In the genomic region with DNA sequence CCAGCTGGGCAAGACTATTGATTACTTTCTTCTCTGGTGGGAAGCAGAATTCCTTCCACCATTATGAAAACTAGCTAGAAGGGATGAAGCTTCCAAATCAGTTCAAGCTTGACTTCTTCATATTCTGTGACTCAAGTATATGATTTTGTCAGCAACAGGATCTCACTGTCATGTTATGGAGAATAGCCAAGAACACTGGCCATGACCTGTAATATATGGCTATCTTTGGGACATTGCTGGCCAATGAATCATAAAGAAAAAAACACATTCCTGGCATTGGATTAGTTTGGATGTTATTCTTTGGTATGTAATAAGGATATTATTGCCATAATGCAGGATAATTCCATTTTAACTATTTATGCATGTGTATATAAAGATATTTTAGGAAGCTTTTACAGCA, we compare ENCODE assay signal across 22 mouse cellular contexts.
DNase-seq lines count a peak whose midpoint lies in the region; ATAC-seq and TF ChIP-seq lines count a peak whose summit lies in the region.
"Had no signal": no experiment of that assay in that cellular context is flagged by ENCODE, and none has a peak within 500 bp of the region (broad histone marks: within the 10 kb centered on the region; RNA-seq: fewer than 3 reads in every experiment).

No protein-coding gene starts in this region.

- no peak overlapping the region for H3K27ac ChIP-seq in kidney, postnatal 0 days
- H3K27ac ChIP-seq: embryonic facial prominence, embryonic 12.5 days; embryonic facial prominence, embryonic 15.5 days; forebrain, embryonic 12.5 days; heart, adult 2 months; hindbrain, embryonic 12.5 days; hindbrain, embryonic 15.5 days had no signal

- no peak for ATAC-seq in kidney, postnatal 0 days (replicated peaks; ENCODE audit: low FRiP score, low read depth)
- no peak for ATAC-seq in Patski
- ATAC-seq: forebrain, embryonic 16.5 days; intestine, postnatal 0 days had no signal

- in situ Hi-C loops in Patski (cut with MboI; ENCODE audit: low pct_unique_long_range_greater_than_20kb): no loop called here

- no peak overlapping the region for H3K4me3 ChIP-seq in kidney, postnatal 0 days (replicated peaks; ENCODE audit: low read depth, low read length)
- H3K4me3 ChIP-seq: embryonic facial prominence, embryonic 12.5 days; embryonic facial prominence, embryonic 15.5 days; erythroblast, embryonic 14.5 days; forebrain, embryonic 12.5 days; heart, adult 2 months; hindbrain, embryonic 12.5 days; hindbrain, embryonic 15.5 days had no signal

- H3K4me2 ChIP-seq in kidney, postnatal 0 days (ENCODE audit: low read length): no peak overlapping the region
- H3K4me2 ChIP-seq: embryonic facial prominence, embryonic 12.5 days; embryonic facial prominence, embryonic 15.5 days; forebrain, embryonic 12.5 days; heart, embryonic 11.5 days; hindbrain, embryonic 12.5 days; hindbrain, embryonic 15.5 days had no signal

- H3K9ac ChIP-seq in kidney, postnatal 0 days (ENCODE audit: low read depth, low read length): no peak overlapping the region
- H3K9ac ChIP-seq: embryonic facial prominence, embryonic 12.5 days; embryonic facial prominence, embryonic 15.5 days; forebrain, embryonic 12.5 days; hindbrain, embryonic 12.5 days; hindbrain, embryonic 15.5 days had no signal

- H3K36me3 ChIP-seq in kidney, postnatal 0 days (ENCODE audit: insufficient read depth, low read length): no peaks in the 10 kb centered on the region
- H3K36me3 ChIP-seq: embryonic facial prominence, embryonic 12.5 days; embryonic facial prominence, embryonic 15.5 days; forebrain, embryonic 12.5 days; hindbrain, embryonic 12.5 days; hindbrain, embryonic 15.5 days had no signal

- H3K4me1 ChIP-seq in kidney, postnatal 0 days (replicated peaks; ENCODE audit: insufficient read depth, low read length): 0 out of 2 replicates have a peak, but pooled peaks cover 3% of the 10 kb centered on the region
- H3K4me1 ChIP-seq: embryonic facial prominence, embryonic 15.5 days; forebrain, embryonic 12.5 days; hindbrain, embryonic 12.5 days; hindbrain, embryonic 15.5 days had no signal

- DNase-seq in kidney, postnatal 0 days (ENCODE audit: low spot score): peak; percentile 46
- DNase-seq in kidney, adult 9 months: no peak
- peak; percentile 33 for DNase-seq in Muller cell, postnatal 12 days (ENCODE audit: inconsistent ontology term)
- peak; percentile 7 for DNase-seq in Patski (ENCODE audit: low read depth, low spot score)
- DNase-seq in heart, adult 8-10 months (ENCODE audit: low spot score): no peak
- DNase-seq in urinary bladder, postnatal 4 days (ENCODE audit: low spot score in 2 of 2): no peak
- DNase-seq: cerebellum, adult 11 months; cerebellum, adult 2 months; cerebellum, adult 9-11 months; cerebellum, postnatal 25 days; gastrocnemius, postnatal 10 days; gastrocnemius, postnatal 36 days; heart, adult 2 months had no signal

- no peaks in the 10 kb centered on the region for H3K27me3 ChIP-seq in kidney, postnatal 0 days (ENCODE audit: insufficient read depth, low read length)
- H3K27me3 ChIP-seq in Patski: no peaks in the 10 kb centered on the region
- H3K27me3 ChIP-seq: embryonic facial prominence, embryonic 12.5 days; embryonic facial prominence, embryonic 15.5 days; forebrain, embryonic 12.5 days; hindbrain, embryonic 12.5 days; hindbrain, embryonic 15.5 days had no signal

- POLR2A ChIA-PET in Patski (lab: Charles Lee): no interaction called here

- no peaks in the 10 kb centered on the region for H3K9me3 ChIP-seq in kidney, postnatal 0 days (replicated peaks; ENCODE audit: low read length)
- H3K9me3 ChIP-seq: embryonic facial prominence, embryonic 12.5 days; embryonic facial prominence, embryonic 15.5 days; forebrain, embryonic 12.5 days; hindbrain, embryonic 12.5 days; hindbrain, embryonic 15.5 days had no signal

- no peak for TF ChIP-seq CTCF in kidney, postnatal 0 days (IDR thresholded peaks at IDR 0.05; ENCODE audit: low read depth)
- TF ChIP-seq CTCF in Patski (IDR thresholded peaks at IDR 0.05): no peak

- CTCF ChIA-PET in Patski (lab: Charles Lee): interaction anchor here (0.6 kb wide), 1 partner anchor 23 kb away, joined by 4 read pairs; no protein-coding TSS in a partner anchor

Comparison
In these comparisons a context has a peak if more than half of its experiments do, and no peak if none do; other contexts are left out.
1. DNase-seq: peak in kidney, postnatal 0 days (single experiment), Muller cell, postnatal 12 days (single experiment) and Patski (single experiment); none in kidney, adult 9 months (single experiment), heart, adult 8-10 months (single experiment) and urinary bladder, postnatal 4 days (0 of 2).